Mouse (Mus musculus): ENCODE measurements around the gene Tet3.

Tet3 gene

GRCm38 (mm10) chr6:83322794-83323193 lies 136.1 kb downstream of the Tet3 start:
- no peak for DNase-seq

GRCm38 (mm10) chr6:83321927-83322326 lies 137.0 kb downstream of the Tet3 start:
- DNase-seq = no peak

DNA sequence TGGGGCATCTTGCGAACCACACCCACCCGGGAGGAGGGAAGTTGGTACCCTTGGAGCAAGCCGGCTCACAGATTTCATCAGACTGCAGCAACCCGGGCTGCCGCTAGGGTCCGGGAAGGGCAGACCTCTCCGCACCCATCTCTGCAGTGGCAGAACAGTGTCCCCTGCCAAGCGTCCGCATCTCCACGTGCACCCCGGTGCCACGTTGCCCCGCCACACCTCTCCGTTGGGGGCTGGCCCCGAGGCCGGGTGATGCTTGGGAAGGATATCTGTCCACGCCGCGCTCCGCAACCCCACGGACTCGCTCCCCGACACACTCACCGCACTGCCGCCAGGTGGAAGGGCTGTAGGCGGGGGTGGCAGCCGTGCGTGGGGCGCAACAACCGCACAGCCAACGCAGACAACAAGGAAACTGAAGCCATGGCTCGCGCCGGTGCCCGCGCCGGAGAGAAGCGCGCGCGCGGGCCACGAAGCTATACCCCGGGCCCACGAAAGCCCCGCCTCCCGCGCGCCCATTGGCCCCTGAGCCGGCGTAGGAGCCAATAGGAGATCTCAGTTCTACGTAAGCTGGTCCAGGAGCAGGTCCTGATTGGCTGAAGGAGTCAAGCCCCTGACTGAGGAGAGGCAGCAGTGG lies 141.7 kb downstream of the Tet3 start:
- peak; percentile 96 for DNase-seq

GRCm38 (mm10) chr6:83316022-83316421 lies 142.9 kb downstream of the Tet3 start:
- DNase-seq = no peak

- no peak for DNase-seq
Observed at GRCm38 (mm10) chr6:83315293-83315692, 143.6 kb downstream of the Tet3 start.

DNA sequence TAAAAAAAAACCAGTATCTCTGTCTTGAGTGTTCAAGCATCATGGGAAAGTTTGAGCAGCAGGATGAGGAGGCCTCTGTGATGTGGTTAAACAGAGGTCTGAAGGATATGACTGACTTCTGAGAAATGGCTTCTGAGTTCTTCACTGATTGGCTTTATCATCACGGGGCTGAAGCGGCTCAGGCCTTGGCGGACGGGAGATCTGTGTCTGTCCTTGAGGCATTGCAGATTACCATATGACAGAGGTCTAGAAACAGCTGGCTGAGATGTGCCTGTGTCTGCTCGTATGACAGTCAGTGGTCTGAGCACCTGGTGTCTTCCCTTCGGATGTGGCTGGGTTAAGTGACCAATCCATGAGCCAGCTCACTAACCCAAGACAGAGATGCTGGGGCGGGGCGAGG lies 146.4 kb downstream of the Tet3 start:
- DNase-seq = no peak
